Comparison of ENCODE assay signal across 9 mouse cellular contexts in the genomic region with DNA sequence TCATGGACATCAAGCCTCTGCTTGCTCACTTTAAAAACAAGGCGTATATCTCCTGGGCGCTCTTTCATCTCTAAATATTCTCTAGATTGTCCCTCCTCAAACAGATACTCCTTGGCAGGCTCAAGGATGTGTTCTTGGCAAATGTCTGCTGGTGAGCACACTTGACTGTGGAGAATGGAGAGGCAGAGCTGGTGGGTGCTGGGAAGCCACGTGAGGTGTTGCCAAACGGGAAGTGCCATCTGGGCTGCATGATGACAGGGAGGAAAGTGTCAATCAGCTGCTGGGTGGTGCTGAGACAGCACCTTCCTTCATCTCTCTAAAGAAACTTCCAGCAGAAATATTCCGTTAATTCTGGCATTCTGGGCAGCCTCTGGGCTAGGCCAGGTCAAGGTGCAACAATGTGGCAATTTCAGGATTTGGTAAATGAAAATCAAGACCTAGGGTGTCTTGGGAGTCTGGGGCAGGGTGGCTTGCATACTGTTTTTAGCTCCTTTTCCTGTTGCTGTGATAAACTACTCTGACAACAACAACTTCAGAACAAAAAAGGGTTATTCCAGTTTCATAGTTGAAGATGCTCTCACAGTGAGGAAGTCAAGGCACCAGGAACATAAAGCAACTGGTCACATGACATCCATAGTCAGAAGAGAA.
DNase-seq lines count a peak whose midpoint lies in the region; ATAC-seq and TF ChIP-seq lines count a peak whose summit lies in the region.
"Had no signal": no experiment of that assay in that cellular context is flagged by ENCODE, and none has a peak within 500 bp of the region (broad histone marks: within the 10 kb centered on the region; RNA-seq: fewer than 3 reads in every experiment).

No protein-coding gene starts in this region.

- H3K9me3 ChIP-seq in hindbrain, postnatal 0 days (ENCODE audit: low read length), result no peaks in the 10 kb centered on the region
- H3K9me3 ChIP-seq: embryonic facial prominence, embryonic 12.5 days had no signal

- peak; percentile 57 for ATAC-seq in megakaryocyte progenitor cell, adult 5-6 weeks (replicated peaks; ENCODE audit: poor library complexity)
- no peak for ATAC-seq in hindbrain, postnatal 0 days

- H3K4me1 ChIP-seq in hindbrain, postnatal 0 days (ENCODE audit: insufficient read depth, low read length), result 0 out of 2 replicates have a peak, but pooled peaks cover 5% of the 10 kb centered on the region

- no peaks in the 10 kb centered on the region for H3K27me3 ChIP-seq in hindbrain, postnatal 0 days (ENCODE audit: insufficient read depth, low read length)

- H3K4me2 ChIP-seq in hindbrain, postnatal 0 days (ENCODE audit: low read depth, low read length), result no peak overlapping the region
- H3K4me2 ChIP-seq: embryonic facial prominence, embryonic 12.5 days had no signal

- WGBS in hindbrain, postnatal 0 days, result 70% methylated on average over 5 of the region's 5 CpGs

- TF ChIP-seq CTCF in hindbrain, postnatal 0 days (IDR thresholded peaks at IDR 0.05; ENCODE audit: low read depth), result no peak

- H3K36me3 ChIP-seq in hindbrain, postnatal 0 days (ENCODE audit: insufficient read depth, low read length), result no peaks in the 10 kb centered on the region
- H3K36me3 ChIP-seq: embryonic facial prominence, embryonic 12.5 days had no signal

- H3K4me3 ChIP-seq in hindbrain, postnatal 0 days (ENCODE audit: low read length), result no peak overlapping the region
- H3K4me3 ChIP-seq: embryonic facial prominence, embryonic 12.5 days had no signal

- peak; percentile 61 to 75 for DNase-seq in cerebellum, postnatal 10 days
- DNase-seq in cerebellum, postnatal 4 days (ENCODE audit: low spot score in 2 of 2), result no peak
- peak; percentile 38 to 46 for DNase-seq in B cell, adult 2 months
- peak; percentile 27 for DNase-seq in heart, postnatal 25 days (ENCODE audit: low spot score)
- DNase-seq in MN1 (ENCODE audit: low spot score), result no peak
- no peak for DNase-seq in hindbrain, postnatal 0 days (ENCODE audit: low spot score)
- DNase-seq in ovary, postnatal 10 days (ENCODE audit: low spot score), result no peak

- no peak overlapping the region for H3K9ac ChIP-seq in hindbrain, postnatal 0 days (replicated peaks; ENCODE audit: low read length)
- H3K9ac ChIP-seq: embryonic facial prominence, embryonic 12.5 days had no signal

- H3K27ac ChIP-seq in hindbrain, postnatal 0 days, result no peak overlapping the region
- H3K27ac ChIP-seq: embryonic facial prominence, embryonic 12.5 days had no signal

- intact Hi-C loops in heart, postnatal 25 days (cut with DNase I), result no loop called here

Comparison
In these comparisons a context has a peak if more than half of its experiments do, and no peak if none do; other contexts are left out.
1. DNase-seq: peak in cerebellum, postnatal 10 days (2 of 2), B cell, adult 2 months (2 of 2) and heart, postnatal 25 days (single experiment); none in cerebellum, postnatal 4 days (0 of 2), MN1 (single experiment), hindbrain, postnatal 0 days (single experiment) and ovary, postnatal 10 days (single experiment).